ENCODE assay signal across 11 mouse cellular contexts in the genomic region with DNA sequence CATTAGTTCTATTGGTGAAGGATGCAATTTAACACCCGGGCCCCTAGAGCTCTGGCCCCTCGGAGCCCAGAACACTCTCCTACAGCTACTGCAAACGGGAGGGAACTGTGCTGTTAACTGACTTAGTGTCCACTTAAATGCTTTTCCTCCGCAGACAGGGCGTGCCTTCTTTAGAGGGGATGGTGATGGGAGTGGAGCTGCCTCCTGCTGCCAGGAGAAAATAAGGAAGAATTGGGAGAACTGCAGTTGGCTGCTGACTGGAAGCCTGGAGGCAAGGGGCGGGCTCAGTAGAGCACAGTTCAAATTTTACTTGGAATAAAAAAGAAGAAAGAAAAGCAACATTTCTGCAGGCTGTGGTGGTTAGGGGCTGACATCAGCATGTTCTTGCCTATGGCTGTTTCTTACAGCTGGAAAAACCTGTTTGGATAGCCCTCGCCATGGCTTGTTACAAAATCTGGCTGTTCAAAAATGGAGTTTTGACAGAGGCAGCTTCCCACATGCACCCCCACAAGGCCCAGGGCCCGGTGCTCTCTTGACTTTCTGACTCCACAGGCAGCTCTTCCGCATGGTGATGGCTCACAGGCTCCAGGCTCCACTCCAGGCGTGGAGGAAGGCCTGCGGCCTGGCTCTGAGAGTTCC. TPM values are rescaled to one million over a fixed set of nuclear protein-coding genes. Genes with fewer than 3 reads are reported as not detected.
DNase-seq lines count a peak whose midpoint lies in the region; ATAC-seq lines count a peak whose summit lies in the region.
"Had no signal": no experiment of that assay in that cellular context is flagged by ENCODE, and none has a peak within 500 bp of the region (broad histone marks: within the 10 kb centered on the region; RNA-seq: fewer than 3 reads in every experiment).

No protein-coding gene starts in this region.

- H3K9ac ChIP-seq in kidney, embryonic 16.5 days (replicated peaks; ENCODE audit: low read length), result no peak overlapping the region
- H3K9ac ChIP-seq in heart, embryonic 12.5 days, result no peak overlapping the region
- no peak overlapping the region for H3K9ac ChIP-seq in liver, embryonic 12.5 days

- H3K4me3 ChIP-seq in kidney, embryonic 16.5 days (ENCODE audit: low read length), result no peak overlapping the region
- no peak overlapping the region for H3K4me3 ChIP-seq in embryonic facial prominence, embryonic 10.5 days
- no peak overlapping the region for H3K4me3 ChIP-seq in heart, embryonic 12.5 days
- no peak overlapping the region for H3K4me3 ChIP-seq in liver, embryonic 12.5 days

- H3K36me3 ChIP-seq in kidney, embryonic 16.5 days (ENCODE audit: insufficient read depth, low read length), result peaks cover 45% of the 10 kb centered on the region
- H3K36me3 ChIP-seq in embryonic facial prominence, embryonic 10.5 days (replicated peaks), result peaks cover 54% of the 10 kb centered on the region
- peaks cover 60% of the 10 kb centered on the region for H3K36me3 ChIP-seq in heart, embryonic 12.5 days
- H3K36me3 ChIP-seq in liver, embryonic 12.5 days, result peaks cover 98% of the 10 kb centered on the region

- no peak overlapping the region for H3K27ac ChIP-seq in kidney, embryonic 16.5 days (ENCODE audit: low read length)
- H3K27ac ChIP-seq in embryonic facial prominence, embryonic 10.5 days (replicated peaks), result peak overlapping the region; percentile 40
- H3K27ac ChIP-seq in heart, embryonic 12.5 days (ENCODE audit: poor library complexity, severe bottlenecking), result peak overlapping the region; percentile 46; the same call in 1 of the 2 replicates
- no peak overlapping the region for H3K27ac ChIP-seq in liver, embryonic 12.5 days

- H3K9me3 ChIP-seq in kidney, embryonic 16.5 days (ENCODE audit: low read length), result no peaks in the 10 kb centered on the region
- no peaks in the 10 kb centered on the region for H3K9me3 ChIP-seq in embryonic facial prominence, embryonic 10.5 days
- H3K9me3 ChIP-seq in heart, embryonic 12.5 days (replicated peaks), result no peaks in the 10 kb centered on the region
- H3K9me3 ChIP-seq in liver, embryonic 12.5 days (replicated peaks), result no peaks in the 10 kb centered on the region

- peaks cover 43% of the 10 kb centered on the region for H3K4me1 ChIP-seq in kidney, embryonic 16.5 days (ENCODE audit: insufficient read depth, low read length)
- H3K4me1 ChIP-seq in embryonic facial prominence, embryonic 10.5 days, result peaks cover 44% of the 10 kb centered on the region
- H3K4me1 ChIP-seq in heart, embryonic 12.5 days (replicated peaks), result peaks cover 61% of the 10 kb centered on the region
- no peaks in the 10 kb centered on the region for H3K4me1 ChIP-seq in liver, embryonic 12.5 days

- H3K4me2 ChIP-seq in kidney, embryonic 16.5 days (replicated peaks; ENCODE audit: low read depth, low read length), result no peak overlapping the region
- H3K4me2 ChIP-seq in heart, embryonic 12.5 days, result no peak overlapping the region
- no peak overlapping the region for H3K4me2 ChIP-seq in liver, embryonic 12.5 days

- no peaks in the 10 kb centered on the region for H3K27me3 ChIP-seq in kidney, embryonic 16.5 days (ENCODE audit: insufficient read depth, low read length)
- H3K27me3 ChIP-seq in embryonic facial prominence, embryonic 10.5 days (replicated peaks; ENCODE audit: low read depth, poor library complexity, severe bottlenecking), result no peaks in the 10 kb centered on the region
- no peaks in the 10 kb centered on the region for H3K27me3 ChIP-seq in heart, embryonic 12.5 days (replicated peaks)
- H3K27me3 ChIP-seq in liver, embryonic 12.5 days (replicated peaks), result no peaks in the 10 kb centered on the region

- WGBS in kidney, embryonic 16.5 days, result 71% methylated on average over 11 of the region's 11 CpGs
- 65% methylated on average over 11 of the region's 11 CpGs for WGBS in embryonic facial prominence, embryonic 10.5 days
- WGBS in heart, embryonic 12.5 days, result 63% methylated on average over 11 of the region's 11 CpGs
- WGBS in liver, embryonic 12.5 days (ENCODE audit: insufficient replicate concordance), result 85% methylated on average over 11 of the region's 11 CpGs

- no peak for ATAC-seq in kidney, embryonic 16.5 days (ENCODE audit: low FRiP score, low TSS enrichment)
- ATAC-seq in heart, embryonic 12.5 days (ENCODE audit: insufficient number of reproducible peaks, low FRiP score), result no peak
- no peak for ATAC-seq in liver, embryonic 12.5 days

- DNase-seq in kidney, postnatal 10 days, result peak; percentile 71
- DNase-seq in embryonic facial prominence, embryonic 10.5 days (ENCODE audit: low spot score), result no peak
- peak; percentile 72 for DNase-seq in lung, postnatal 10 days
- DNase-seq in thymus, postnatal 36 days, result no peak
- no peak for DNase-seq in spleen, postnatal 4 days (ENCODE audit: low spot score in 2 of 2)
- DNase-seq: adrenal gland, adult 8-10 months; cerebellum, adult 11-12 months; thymus, adult 2 months had no signal

RNA-seq across cellular contexts. Expression of a gene that starts 31.2 kb away (rescaled TPM):
- 240 and 248 TPM in 2 replicates for polyA plus RNA-seq in kidney, embryonic 16.5 days (2015; fragmentation: Nextera tagmentation; extraction: Ambion mirVana)
- polyA plus RNA-seq in embryonic facial prominence, embryonic 10.5 days (2016; fragmentation: Nextera tagmentation; extraction: Ambion mirVana), result 51.6 and 55.0 TPM in 2 replicates
- 119 and 124 TPM in 2 replicates for polyA plus RNA-seq in heart, embryonic 12.5 days (2016; fragmentation: Nextera tagmentation; extraction: Ambion mirVana)
- 67.9 and 72.4 TPM in 2 replicates for polyA plus RNA-seq in liver, embryonic 12.5 days (2016; fragmentation: Nextera tagmentation; extraction: Ambion mirVana)

Comparison
In these comparisons a context has a peak if more than half of its experiments do, and no peak if none do; other contexts are left out.
1. DNase-seq: peak in kidney, postnatal 10 days (single experiment) and lung, postnatal 10 days (single experiment); none in embryonic facial prominence, embryonic 10.5 days (single experiment), thymus, postnatal 36 days (0 of 2) and spleen, postnatal 4 days (0 of 2).
2. H3K27ac ChIP-seq: peak in embryonic facial prominence, embryonic 10.5 days (single experiment) and heart, embryonic 12.5 days (single experiment); none in kidney, embryonic 16.5 days (single experiment) and liver, embryonic 12.5 days (single experiment).